Mouse (Mus musculus): Measurements from ENCODE around the gene Nedd4.

Gene Nedd4

DNA sequence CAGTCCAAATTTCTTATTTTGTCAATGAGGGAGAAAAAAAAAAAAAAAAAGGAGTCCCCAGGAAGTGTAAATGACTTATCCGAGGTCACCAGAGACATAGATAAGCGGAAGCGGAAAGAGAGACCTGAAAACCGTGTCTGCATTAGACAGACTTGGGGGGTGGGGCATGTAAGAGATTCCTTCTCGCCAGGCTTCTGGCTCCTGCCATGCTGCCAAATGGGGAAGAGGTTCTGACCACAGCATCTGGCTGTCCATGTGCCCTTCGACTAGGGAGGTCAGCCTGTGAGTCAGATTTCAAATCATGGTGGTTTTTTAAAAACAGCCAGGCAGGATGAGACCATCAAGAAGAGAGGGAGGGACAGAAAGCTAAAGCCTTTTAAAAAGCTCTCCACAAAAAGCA is 129.5 kb downstream of the Nedd4 start:
- no peak for DNase-seq (ENCODE audit: low read depth)

DNA sequence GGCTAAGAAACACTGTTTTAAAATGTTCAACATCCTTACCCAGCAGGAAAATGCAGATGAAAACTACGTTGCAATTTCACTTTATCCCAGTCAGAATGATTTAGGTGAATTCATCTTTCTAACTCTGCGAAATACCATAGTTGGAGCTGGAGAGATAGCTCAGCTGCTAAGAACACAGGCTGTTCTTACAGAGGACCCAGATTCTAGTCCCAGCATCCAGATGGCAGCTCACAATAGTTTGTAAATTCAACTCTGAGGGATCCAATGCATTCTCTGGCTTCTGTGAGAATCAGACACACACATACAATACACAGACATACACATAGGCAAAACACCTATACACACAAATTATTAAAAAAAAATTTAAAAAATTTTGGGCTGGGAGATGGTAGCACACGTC is 133.1 kb downstream of the Nedd4 start:
- no peak for DNase-seq (ENCODE audit: low read depth)

- DNase-seq (ENCODE audit: low read depth), result no peak
These were observed 135.0 kb downstream of the Nedd4 start for GRCm38 (mm10) chr9:72797136-72797621.

All from c-Kit-positive CD71-positive TER-119-negative erythroid progenitor cells, embryonic 14.5 days (primary cell).